Mouse (Mus musculus): Measurements from ENCODE around the gene Optn.
"Not testable (repeated sequence)": the region's sequence is repeated elsewhere in the genome, so short reads cannot be mapped to it uniquely, and the experiment has no call there.

Gene Optn

GRCm38 (mm10) chr2:5063299-5064205 is at the start of gene Optn:
Gene Optn (minus strand): TSS chr2:5064051.
- in situ Hi-C loops (cut with MboI, MseI): no loop called here

- in situ Hi-C loops (cut with MboI, MseI): no loop called here
Measured at GRCm38 (mm10) chr2:5112785-5113291, 49.0 kb upstream of the Optn start.

DNA sequence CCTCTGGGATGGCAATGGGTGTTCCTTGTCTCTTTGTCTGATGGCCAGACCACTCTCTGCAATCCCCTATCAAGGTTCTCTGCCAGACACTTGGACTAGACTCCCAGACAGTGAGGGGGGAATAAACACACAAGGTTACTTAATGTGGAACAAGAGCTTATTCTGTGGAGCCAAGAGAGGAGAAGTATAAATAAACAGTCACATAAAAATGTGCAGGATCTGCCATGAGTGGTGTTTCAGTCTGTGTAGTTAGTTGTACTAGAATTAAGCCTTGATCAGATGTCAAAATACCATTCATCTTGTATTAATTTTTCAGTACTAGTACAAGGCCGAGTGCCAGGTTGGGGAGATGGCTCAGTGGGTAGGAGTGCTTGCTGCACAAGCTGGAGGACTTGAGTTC is 39.0 kb upstream of the Optn start:
- in situ Hi-C loops (cut with MboI, MseI): no loop called here

DNA sequence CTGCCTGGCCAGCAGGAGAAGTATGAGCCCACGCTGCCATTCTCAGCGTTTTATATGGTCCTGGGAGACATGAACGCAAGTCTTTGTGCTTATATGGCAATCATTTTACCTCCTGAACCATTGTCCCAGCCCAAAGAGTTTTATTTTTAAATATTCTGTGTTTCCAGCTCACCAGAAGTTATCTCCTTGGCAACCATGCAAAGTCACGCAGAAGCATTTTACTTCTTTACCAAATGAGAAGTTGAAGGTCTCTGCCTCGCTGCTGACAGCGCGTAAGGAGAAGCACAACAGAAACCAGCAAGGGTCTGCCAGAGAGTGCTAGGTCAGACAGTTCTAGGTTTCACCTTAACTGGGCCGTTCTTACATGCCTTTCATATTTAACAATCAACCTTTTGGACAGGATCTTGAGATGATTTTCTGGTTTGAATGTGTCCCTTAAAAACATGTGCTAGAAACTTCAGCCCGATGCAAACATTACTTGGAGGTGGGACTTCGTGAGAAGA is 37.9 kb upstream of the Optn start:
- in situ Hi-C loops (cut with MboI, MseI): no loop called here

GRCm38 (mm10) chr2:5099176-5099575 is 35.3 kb upstream of the Optn start:
- in situ Hi-C loops (cut with MboI, MseI): no loop called here

DNA sequence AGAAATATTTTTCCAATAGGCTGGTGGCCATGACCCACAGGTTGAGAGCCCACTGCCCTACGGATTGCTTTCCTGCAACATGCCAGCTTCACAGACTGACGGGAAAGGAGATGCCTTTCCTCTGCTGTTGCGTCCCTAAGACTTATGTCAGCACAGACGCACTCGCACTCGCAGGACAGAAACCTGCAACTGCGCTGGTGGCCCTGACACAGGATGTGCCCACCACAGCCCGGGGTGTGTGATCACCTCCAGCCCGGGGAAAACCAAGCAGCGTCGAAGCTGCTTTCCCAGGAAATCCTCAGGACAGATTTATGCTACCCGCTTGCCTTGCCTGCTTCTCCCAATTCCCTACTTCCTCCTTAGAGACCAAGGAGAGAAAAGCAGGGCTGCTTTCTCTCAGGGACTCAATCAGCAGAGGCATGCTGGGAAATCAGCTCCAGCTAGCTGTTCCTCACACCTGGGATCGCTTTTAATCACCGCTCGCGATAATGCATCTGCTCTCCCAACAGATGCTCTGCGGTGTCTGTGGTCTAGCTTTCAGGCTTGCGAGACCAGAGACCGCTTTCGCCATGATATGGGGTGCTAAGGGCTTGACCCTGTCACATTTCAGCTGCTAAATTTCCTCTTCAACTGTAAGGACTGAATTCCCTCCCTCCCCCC is 34.1 kb upstream of the Optn start:
- in situ Hi-C loops (cut with MboI, MseI): no loop called here

DNA sequence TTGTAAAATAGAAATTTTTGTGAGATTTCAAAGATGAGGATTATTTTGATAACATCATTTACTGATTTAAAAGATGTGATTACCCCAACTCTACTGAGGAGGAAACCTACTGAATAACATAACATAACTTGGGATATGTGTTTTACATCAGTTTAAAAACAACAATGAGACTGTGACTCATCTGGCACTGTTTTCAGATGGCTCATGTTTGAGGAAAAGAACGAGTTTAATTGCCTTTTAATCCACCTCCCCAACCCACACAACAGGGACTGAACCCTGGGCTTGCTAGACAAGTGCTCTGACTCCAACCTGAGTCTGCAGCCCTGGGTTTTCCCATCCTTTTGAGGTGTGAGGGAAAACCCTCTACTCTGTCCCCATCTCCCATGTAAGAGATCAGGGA is 31.5 kb upstream of the Optn start:
- in situ Hi-C loops (cut with MboI, MseI): no loop called here

GRCm38 (mm10) chr2:5094876-5095275 is 31.0 kb upstream of the Optn start:
- in situ Hi-C loops (cut with MboI, MseI): no loop called here

DNA sequence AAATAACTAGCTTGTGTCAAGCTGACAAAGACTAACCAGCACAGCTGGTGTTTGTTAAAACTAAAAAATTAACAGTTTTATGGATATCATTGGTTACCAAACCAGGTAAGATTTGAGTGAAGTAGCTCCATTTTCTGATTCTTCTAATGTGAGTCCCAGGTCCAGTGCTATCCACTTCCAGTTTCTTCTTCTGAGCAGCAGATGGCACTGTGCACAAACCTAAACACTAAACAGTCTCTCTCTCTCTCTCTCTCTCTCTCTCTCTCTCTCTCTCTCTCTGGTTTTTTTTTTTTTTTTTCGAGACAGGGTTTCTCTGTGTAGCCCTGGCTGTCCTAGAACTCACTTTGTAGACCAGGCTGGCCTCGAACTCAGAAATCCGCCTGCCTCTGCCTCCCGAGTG is 26.5 kb upstream of the Optn start:
- in situ Hi-C loops (cut with MboI, MseI): not testable (repeated sequence)

- in situ Hi-C loops (cut with MboI, MseI): no loop called here
Measured at GRCm38 (mm10) chr2:5087667-5088066, 23.8 kb upstream of the Optn start.

DNA sequence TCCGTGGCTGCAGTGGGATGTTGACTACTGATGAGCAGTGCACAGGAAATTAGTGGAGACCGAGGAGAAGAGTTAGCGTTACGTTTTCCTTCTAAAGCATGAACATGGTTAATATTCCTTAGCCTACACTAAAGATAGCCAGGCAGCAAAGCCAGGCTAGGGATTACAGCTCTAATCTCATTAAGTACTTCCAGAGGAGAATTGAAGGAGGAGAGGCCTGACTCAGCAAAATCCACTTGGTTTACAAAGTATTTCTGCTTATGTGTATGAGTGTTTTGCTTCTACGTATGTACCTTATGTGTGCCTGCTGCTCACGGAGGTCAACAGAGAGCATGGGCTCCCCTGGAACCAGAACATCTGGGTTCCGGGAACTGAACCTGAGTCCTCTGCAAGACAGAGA is 19.9 kb upstream of the Optn start:
- in situ Hi-C loops (cut with MboI, MseI): no loop called here

- in situ Hi-C loops (cut with MboI, MseI): no loop called here
Measured at GRCm38 (mm10) chr2:5080053-5080787, 16.4 kb upstream of the Optn start.

GRCm38 (mm10) chr2:5077937-5078336 is 14.1 kb upstream of the Optn start:
- in situ Hi-C loops (cut with MboI, MseI): no loop called here

GRCm38 (mm10) chr2:5077490-5077889 is 13.6 kb upstream of the Optn start:
- in situ Hi-C loops (cut with MboI, MseI): no loop called here

DNA sequence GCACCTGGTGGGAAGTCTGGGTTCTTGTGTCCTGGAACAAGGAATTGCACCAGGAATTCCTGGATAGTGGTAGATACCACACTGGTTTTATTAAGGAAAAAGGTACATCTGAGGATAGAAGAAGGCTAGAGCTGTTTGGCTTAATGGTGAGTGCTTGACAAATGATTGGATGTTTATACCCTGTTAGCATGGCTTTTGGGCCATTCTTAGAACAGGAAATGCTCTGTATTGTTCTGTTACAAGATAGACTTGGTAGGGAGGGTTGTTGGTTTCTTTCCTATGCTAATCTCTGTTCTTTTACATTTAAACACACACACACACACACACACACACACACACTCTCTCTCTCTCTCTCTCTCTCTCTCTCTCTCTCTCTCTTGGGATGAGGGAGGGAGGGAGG is 12.0 kb upstream of the Optn start:
- in situ Hi-C loops (cut with MboI, MseI): no loop called here

- in situ Hi-C loops (cut with MboI, MseI): no loop called here
Measured at GRCm38 (mm10) chr2:5075432-5075831, 11.6 kb upstream of the Optn start.

DNA sequence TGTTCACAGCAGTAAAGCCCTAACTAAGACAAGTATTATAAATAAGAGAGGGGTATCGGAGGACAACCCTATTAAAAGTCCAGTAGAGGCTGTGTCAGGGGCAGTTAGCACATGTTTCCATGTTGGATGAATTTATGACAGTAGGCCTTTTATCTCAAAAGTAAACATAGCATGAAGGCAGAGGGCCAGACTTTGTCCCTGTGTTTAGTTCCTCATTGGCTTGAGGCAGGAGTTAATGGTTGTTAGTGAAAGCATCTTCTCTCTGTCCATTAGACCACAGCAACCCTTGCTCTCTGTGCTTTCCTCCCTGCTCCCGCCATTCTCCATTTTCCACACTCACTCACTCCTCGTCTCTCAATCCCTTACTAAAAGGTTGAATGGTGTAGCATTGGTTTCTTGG is 9.9 kb upstream of the Optn start:
- in situ Hi-C loops (cut with MboI, MseI): no loop called here

- in situ Hi-C loops (cut with MboI, MseI): no loop called here
Measured at GRCm38 (mm10) chr2:5067951-5068350, 4.1 kb upstream of the Optn start.

DNA sequence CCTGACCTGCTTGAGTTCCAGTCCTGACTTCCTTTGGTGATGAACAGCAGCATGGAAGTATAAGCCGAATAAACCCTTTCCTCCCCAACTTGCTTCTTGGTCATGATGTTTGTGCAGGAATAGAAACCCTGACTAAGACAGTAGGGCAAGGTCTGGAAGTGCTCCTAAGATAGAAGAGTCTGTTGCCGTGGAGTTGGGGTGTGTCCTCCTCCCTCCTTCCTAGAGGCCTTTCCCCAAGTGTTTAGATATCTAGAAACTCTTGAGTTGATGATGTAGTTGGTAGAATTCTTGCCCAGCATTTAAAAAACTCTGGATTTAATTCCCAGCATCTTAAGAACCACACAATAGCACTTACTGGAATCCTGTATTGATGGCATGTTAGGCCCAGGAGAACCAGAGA is 3.4 kb upstream of the Optn start:
- in situ Hi-C loops (cut with MboI, MseI): not testable (repeated sequence)

DNA sequence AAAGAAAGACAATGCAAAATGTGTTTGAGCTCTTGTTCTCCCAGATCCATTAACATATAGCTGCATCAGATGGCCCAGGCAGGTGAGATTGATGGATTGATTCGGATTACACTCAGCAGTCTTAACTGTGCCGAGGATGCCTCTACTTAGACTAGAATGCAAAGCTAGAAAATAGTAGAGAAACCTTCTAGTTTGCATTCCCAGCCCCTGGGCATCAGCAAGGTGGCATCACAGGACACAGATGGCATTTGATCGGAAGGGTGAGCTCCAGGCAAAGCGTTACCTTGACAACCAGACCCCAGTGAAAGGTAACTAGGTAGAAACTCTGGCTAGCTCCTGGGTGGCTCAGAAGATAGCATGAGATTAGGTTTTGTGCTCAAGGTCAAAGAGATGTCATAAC is 396 bp upstream of the Optn start:
- in situ Hi-C loops (cut with MboI, MseI): no loop called here

GRCm38 (mm10) chr2:5062496-5063298 is 1.2 kb downstream of the Optn start:
- in situ Hi-C loops (cut with MboI, MseI): no loop called here

Data from T-helper 17 cell (primary cell).